Mouse (Mus musculus): ENCODE data around the gene Entpd1. TPM values are rescaled to one million over a fixed set of nuclear protein-coding genes. Genes with fewer than 3 reads are reported as not detected.
A peak's percentile ranks its signal among the peaks of the same experiment; 100 is the strongest.
"Not testable (repeated sequence)": the region's sequence is repeated elsewhere in the genome, so short reads cannot be mapped to it uniquely, and the experiment has no call there.

Gene Entpd1
- polyA plus RNA-seq, 1 experiment, result 12.0 TPM

DNA sequence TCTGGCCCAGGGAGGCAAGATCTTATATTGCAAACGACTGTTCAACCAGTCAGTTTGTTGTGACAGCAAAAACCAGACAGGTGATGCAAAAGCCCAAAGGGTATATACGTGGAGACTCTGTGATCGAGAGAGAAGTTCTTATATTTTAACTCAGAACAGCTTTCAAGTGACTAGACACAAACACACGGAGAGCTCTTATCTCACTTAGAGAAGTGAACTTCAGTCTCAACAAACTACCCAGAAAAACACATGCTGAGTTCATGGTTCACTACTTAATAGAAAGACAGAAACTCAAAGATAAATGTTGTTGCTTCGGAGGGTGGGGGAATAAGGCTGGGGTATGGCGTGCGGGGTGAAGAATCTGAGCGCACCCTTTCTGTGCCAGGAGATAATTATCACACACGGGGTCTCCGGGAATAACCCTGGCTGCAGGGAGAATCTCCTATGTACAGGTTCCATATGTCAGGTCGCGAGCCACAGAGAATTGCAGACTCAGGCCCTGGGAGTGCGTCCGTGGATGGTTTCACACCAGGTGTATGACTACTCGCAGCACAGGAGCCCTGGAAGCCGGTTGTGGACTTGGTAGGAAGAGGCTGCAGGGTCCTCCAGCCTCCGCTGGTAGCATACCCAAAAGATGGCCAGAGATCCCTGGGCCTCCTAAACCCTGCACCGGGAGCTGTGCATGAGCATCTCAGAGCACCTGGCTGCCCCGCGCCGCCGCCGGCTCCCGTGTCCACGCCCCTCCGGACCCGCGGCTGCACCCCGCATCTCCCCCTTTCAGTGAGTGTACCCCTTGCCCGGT lies 24.5 kb upstream of the Entpd1 start:
- no peak overlapping the region for H3K27ac ChIP-seq (ENCODE audit: insufficient read depth, low read length)
- no peak for DNase-seq
- TF ChIP-seq CTCF (IDR thresholded peaks at IDR 0.05; ENCODE audit: borderline replicate concordance, insufficient read depth, low read depth, low read length) (no peak), POLR2A (IDR thresholded peaks at IDR 0.05; ENCODE audit: borderline replicate concordance, insufficient read depth, low read length) (no peak)
- peak overlapping the region; percentile 84 for H3K4me3 ChIP-seq (replicated peaks; ENCODE audit: insufficient read depth, low read depth, low read length)
- WGBS, result 3% methylated on average over 30 of the region's 30 CpGs
- no peaks in the 10 kb centered on the region for H3K27me3 ChIP-seq (ENCODE audit: control insufficient read depth, insufficient read depth, low read length)
- H3K4me1 ChIP-seq (ENCODE audit: control insufficient read depth, insufficient read depth, low read length), result no peaks in the 10 kb centered on the region

DNA sequence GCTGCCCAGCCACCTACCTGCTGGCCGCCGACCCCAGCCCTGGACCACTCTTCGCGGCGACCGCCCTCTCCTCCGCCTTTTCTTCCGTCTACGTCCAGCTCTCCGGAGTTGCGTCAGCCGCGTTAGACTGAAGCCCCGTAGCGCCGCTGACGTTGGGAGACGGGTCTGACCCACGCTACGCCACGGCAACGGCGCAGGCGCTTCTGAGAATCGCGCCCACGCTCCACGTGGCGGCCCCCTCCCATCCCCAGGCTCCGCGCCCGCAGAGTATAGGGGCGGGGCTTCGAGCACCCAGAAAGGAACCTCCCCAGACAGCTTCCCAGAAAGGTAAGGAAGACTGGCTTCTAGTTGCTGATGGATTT lies 23.9 kb upstream of the Entpd1 start, which contains the start of gene Aldh18a1:
Aldh18a1 (minus strand) TSS at position 171 of the 362 bp plus-strand sequence.
- 0 out of 2 replicates have a peak, but pooled peaks have one; percentile 17 for TF ChIP-seq POLR2A (IDR thresholded peaks at IDR 0.05; ENCODE audit: borderline replicate concordance, insufficient read depth, low read length)
- TF ChIP-seq CTCF (IDR thresholded peaks at IDR 0.05; ENCODE audit: borderline replicate concordance, insufficient read depth, low read depth, low read length), result no peak
- Histone ChIP-seq H3K27ac (ENCODE audit: insufficient read depth, low read length) (no peak within 1 kb of the TSS), H3K4me3 (replicated peaks; ENCODE audit: insufficient read depth, low read depth, low read length) (peak within 1 kb of the TSS; percentile 84), H3K4me1 (ENCODE audit: control insufficient read depth, insufficient read depth, low read length) (no peaks in the 10 kb centered on the region), H3K27me3 (ENCODE audit: control insufficient read depth, insufficient read depth, low read length) (no peaks in the 10 kb centered on the region)
- under 1% methylated on average over 34 of the region's 34 CpGs for WGBS
- peak; percentile 92 to 96 for DNase-seq

DNA sequence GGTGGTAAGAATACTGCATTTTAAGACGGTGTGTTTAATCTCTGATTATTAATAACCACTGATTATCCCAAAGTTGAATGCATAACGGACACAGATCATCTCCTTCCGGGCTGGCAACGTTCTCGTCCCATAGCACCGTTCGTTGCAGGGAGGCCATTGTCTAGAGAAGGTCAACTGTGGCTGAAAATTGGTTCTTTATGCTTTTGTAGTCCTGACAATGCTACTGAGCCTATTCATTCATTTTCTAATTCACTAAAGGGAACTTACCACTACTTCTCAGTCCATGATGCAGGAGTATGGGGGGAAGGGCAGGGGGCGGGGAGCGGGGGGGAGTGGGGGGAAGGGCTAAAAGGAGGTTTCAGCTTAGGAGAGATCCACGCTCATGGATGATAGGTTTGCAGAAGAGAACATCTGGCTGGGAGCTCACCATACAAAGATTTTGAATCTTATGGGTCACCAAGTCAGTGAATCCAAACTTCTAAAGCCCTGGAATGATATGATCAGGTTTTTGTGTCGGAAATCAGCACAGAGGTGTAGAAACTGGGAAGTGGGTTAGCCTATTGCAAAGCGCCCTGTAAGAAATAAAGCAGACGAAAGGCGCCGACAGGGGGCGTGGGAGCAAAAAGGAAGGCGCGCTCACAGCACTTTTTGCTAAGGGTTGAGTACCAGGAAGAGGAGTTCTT lies 23.2 kb upstream of the Entpd1 start:
- H3K4me3 ChIP-seq (replicated peaks; ENCODE audit: insufficient read depth, low read depth, low read length), result peak overlapping the region; percentile 84
- no peak overlapping the region for H3K27ac ChIP-seq (ENCODE audit: insufficient read depth, low read length)
- H3K4me1 ChIP-seq (ENCODE audit: control insufficient read depth, insufficient read depth, low read length), result no peaks in the 10 kb centered on the region
- DNase-seq, result peak; percentile 76 to 83
- H3K27me3 ChIP-seq (ENCODE audit: control insufficient read depth, insufficient read depth, low read length), result no peaks in the 10 kb centered on the region
- WGBS, result 2% methylated on average over 18 of the region's 18 CpGs
- TF ChIP-seq CTCF (IDR thresholded peaks at IDR 0.05; ENCODE audit: borderline replicate concordance, insufficient read depth, low read depth, low read length) (peak; percentile 57; the same call in 1 of the 2 replicates), POLR2A (IDR thresholded peaks at IDR 0.05; ENCODE audit: borderline replicate concordance, insufficient read depth, low read length) (no peak)

GRCm38 (mm10) chr19:40589530-40589880 lies 22.7 kb upstream of the Entpd1 start:
- no peak for DNase-seq
- no peak overlapping the region for H3K27ac ChIP-seq (ENCODE audit: insufficient read depth, low read length)
- H3K4me3 ChIP-seq (replicated peaks; ENCODE audit: insufficient read depth, low read depth, low read length), result peak overlapping the region; percentile 68
- H3K4me1 ChIP-seq (ENCODE audit: control insufficient read depth, insufficient read depth, low read length), result no peaks in the 10 kb centered on the region
- no peak for TF ChIP-seq POLR2A (IDR thresholded peaks at IDR 0.05; ENCODE audit: borderline replicate concordance, insufficient read depth, low read length)
- no peak for TF ChIP-seq CTCF (IDR thresholded peaks at IDR 0.05; ENCODE audit: borderline replicate concordance, insufficient read depth, low read depth, low read length)
- WGBS, result 0% methylated on average over 10 of the region's 10 CpGs
- H3K27me3 ChIP-seq (ENCODE audit: control insufficient read depth, insufficient read depth, low read length), result no peaks in the 10 kb centered on the region

GRCm38 (mm10) chr19:40595231-40595630 lies 16.9 kb upstream of the Entpd1 start:
- H3K27ac ChIP-seq (ENCODE audit: insufficient read depth, low read length), result no peak overlapping the region
- DNase-seq, result no peak
- WGBS, result 90% methylated on average over 3 of the region's 3 CpGs

DNA sequence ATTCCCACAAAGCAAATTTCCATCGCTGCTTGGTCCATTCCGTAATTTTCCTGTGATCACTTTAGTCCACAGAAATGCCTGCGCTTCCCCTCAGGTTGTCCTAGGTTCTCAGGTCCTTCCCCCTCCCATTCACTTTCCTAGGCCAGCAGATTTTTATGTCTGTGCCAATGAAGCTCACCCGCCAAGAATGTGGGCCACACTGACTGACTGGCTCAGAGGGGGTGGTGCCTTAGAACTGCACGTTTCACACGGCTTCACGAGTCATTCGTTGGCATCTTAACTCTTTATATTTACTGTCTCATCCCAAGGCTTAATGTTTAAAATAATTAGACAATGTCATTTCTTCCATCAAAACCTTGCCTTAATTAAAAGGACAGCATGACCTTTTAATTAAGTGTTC lies 16.3 kb upstream of the Entpd1 start:
- TF ChIP-seq CTCF (IDR thresholded peaks at IDR 0.05; ENCODE audit: borderline replicate concordance, insufficient read depth, low read depth, low read length) (no peak), POLR2A (IDR thresholded peaks at IDR 0.05; ENCODE audit: borderline replicate concordance, insufficient read depth, low read length) (no peak)
- Histone ChIP-seq H3K4me3 (replicated peaks; ENCODE audit: insufficient read depth, low read depth, low read length) (no peak overlapping the region), H3K27me3 (ENCODE audit: control insufficient read depth, insufficient read depth, low read length) (no peaks in the 10 kb centered on the region), H3K4me1 (ENCODE audit: control insufficient read depth, insufficient read depth, low read length) (no peaks in the 10 kb centered on the region), H3K27ac (ENCODE audit: insufficient read depth, low read length) (no peak overlapping the region)
- 32% methylated on average over 8 of the region's 8 CpGs for WGBS
- no peak for DNase-seq

More at GRCm38 (mm10) chr19:40595231-40595630, 16.9 kb upstream of the Entpd1 start:
- Histone ChIP-seq H3K27me3 (ENCODE audit: control insufficient read depth, insufficient read depth, low read length) (no peaks in the 10 kb centered on the region), H3K4me1 (ENCODE audit: control insufficient read depth, insufficient read depth, low read length) (no peaks in the 10 kb centered on the region), H3K4me3 (replicated peaks; ENCODE audit: insufficient read depth, low read depth, low read length) (no peak overlapping the region)
- TF ChIP-seq CTCF (IDR thresholded peaks at IDR 0.05; ENCODE audit: borderline replicate concordance, insufficient read depth, low read depth, low read length) (no peak), POLR2A (IDR thresholded peaks at IDR 0.05; ENCODE audit: borderline replicate concordance, insufficient read depth, low read length) (no peak)

DNA sequence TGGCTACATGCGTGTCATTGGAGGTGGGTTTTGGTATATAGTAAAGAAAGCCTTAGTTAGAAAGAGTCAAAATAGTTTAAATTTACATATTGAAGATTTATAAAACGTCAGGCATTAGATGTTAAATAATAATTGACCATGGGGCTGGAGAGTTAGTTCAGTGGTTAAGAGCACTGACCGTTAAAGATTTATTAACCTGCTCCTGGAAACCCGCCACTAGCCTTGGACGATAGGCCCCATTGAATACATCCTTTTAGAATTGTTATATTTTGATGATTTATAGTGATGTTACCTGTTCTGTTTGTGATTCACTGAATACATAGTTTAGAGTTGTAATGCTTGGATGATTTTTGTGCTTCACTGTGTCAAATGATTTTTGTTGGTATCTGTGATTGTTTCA lies 11.3 kb upstream of the Entpd1 start:
- 91% methylated on average over 5 of the region's 5 CpGs for WGBS
- not testable (repeated sequence) for H3K27me3 ChIP-seq (ENCODE audit: control insufficient read depth, insufficient read depth, low read length); DNase-seq; H3K27ac ChIP-seq (ENCODE audit: insufficient read depth, low read length); H3K4me1 ChIP-seq (ENCODE audit: control insufficient read depth, insufficient read depth, low read length); H3K4me3 ChIP-seq (replicated peaks; ENCODE audit: insufficient read depth, low read depth, low read length)

GRCm38 (mm10) chr19:40601870-40602269 lies 10.3 kb upstream of the Entpd1 start:
- Histone ChIP-seq H3K27ac (ENCODE audit: insufficient read depth, low read length) (no peak overlapping the region), H3K27me3 (ENCODE audit: control insufficient read depth, insufficient read depth, low read length) (no peaks in the 10 kb centered on the region), H3K4me1 (ENCODE audit: control insufficient read depth, insufficient read depth, low read length) (no peaks in the 10 kb centered on the region), H3K4me3 (replicated peaks; ENCODE audit: insufficient read depth, low read depth, low read length) (no peak overlapping the region)
- DNase-seq, result no peak
- WGBS, result 98% methylated on average over 3 of the region's 3 CpGs
- no peak for TF ChIP-seq POLR2A (IDR thresholded peaks at IDR 0.05; ENCODE audit: borderline replicate concordance, insufficient read depth, low read length)
- no peak for TF ChIP-seq CTCF (IDR thresholded peaks at IDR 0.05; ENCODE audit: borderline replicate concordance, insufficient read depth, low read depth, low read length)
